Mouse (Mus musculus) cerebellum, adult 2 months (tissue): ENCODE results near the gene Pskh1. TPM values are rescaled to one million over a fixed set of nuclear protein-coding genes. Genes with fewer than 3 reads are reported as not detected.

ENCODE experiments used
- DNase-seq, 2 experiments: peaks; one replicate each; pipeline ENCODE4 v3.0.0; 2021
- H3K27ac ChIP-seq: fragments of 200-500 bp; 2 replicates; pipeline ENCODE4 v1.5.1; 2012; ENCODE audit warnings: low read length, control low read depth, inconsistent platforms; ENCODE audit not compliant: insufficient read depth
- H3K27me3 ChIP-seq: fragments of 200-500 bp; 2 replicates; pipeline ENCODE4 v1.6.1; 2012; ENCODE audit warnings: inconsistent platforms, mild to moderate bottlenecking, low read length, moderate library complexity; ENCODE audit not compliant: control insufficient read depth, insufficient read depth
- H3K4me1 ChIP-seq: fragments of 200-500 bp; 2 replicates; pipeline ENCODE4 v1.6.1; 2011; ENCODE audit warnings: low read length; ENCODE audit not compliant: control insufficient read depth, insufficient read depth
- H3K4me3 ChIP-seq: fragments of 200-500 bp; replicated peaks from 2 replicates; pipeline ENCODE3; 2011; ENCODE audit warnings: mild to moderate bottlenecking, low read depth, low read length, control low read depth; ENCODE audit not compliant: insufficient read depth
- CTCF ChIP-seq: fragments of 200-500 bp; IDR thresholded peaks from 2 replicates; pipeline ENCODE4 v1.5.1; 2011; ENCODE audit warnings: low read depth, mild to moderate bottlenecking, control low read depth, low read length, moderate library complexity, borderline replicate concordance; ENCODE audit not compliant: insufficient read depth
- POLR2A ChIP-seq: fragments of 200-500 bp; IDR thresholded peaks from 2 replicates; pipeline ENCODE4 v1.6.1; 2011; ENCODE audit warnings: low read length, control low read depth, borderline replicate concordance; ENCODE audit not compliant: insufficient read depth
- WGBS: fragments of 180-500 bp; shearing (Covaris S2); methylation state at CpG from one replicate; pipeline ENCODE4 v1.1.7; 2018; 5-methylcytosine and 5-hydroxymethylcytosine counted together
- polyA plus RNA-seq: library from polyadenylated mRNA; depleted of rRNA; stranded (reverse); fragments of >200 nt; gene quantifications from 2 replicates; pipeline ENCODE4 v1.2.3, GENCODE M21; 2012

The Pskh1 gene
- polyA plus RNA-seq, 1 experiment: 13.6 TPM

DNA sequence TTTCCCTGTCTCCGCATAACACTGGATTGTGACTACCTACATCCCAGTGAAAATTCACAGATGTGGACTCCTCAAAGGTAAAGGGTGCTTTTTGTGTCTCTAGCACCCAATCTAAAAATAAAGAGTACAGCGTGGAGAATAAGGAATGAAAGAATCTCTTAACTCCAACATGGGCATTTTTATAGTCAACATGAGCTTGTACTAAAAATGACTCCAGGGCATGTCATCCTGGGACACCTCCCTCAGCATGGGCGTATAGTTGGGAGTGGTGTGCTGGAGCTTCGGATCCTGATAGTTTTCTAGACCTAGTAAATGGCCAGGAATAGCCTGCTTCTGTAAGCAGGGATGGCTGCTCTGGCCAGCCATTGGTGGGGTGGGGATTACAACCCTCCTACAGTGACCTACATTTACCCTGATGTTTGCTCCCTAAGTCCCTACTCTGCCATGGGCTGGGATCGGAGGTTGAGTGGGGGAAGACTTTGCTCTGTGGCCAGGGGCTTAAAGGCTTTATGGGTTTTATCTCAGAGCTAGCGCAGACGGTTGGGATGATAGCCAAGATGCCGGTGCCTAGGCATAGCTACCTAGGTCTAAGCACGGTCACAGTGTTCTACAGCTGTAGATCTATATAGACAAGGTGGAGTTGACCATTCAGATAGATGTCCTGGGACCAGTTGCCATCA is 2.3 kb upstream of the Pskh1 start:
- no peak for TF ChIP-seq POLR2A
- no peak for TF ChIP-seq CTCF
- 78% methylated on average over 9 of the region's 9 CpGs for WGBS
- no peaks in the 10 kb centered on the region for H3K27me3 ChIP-seq

DNA sequence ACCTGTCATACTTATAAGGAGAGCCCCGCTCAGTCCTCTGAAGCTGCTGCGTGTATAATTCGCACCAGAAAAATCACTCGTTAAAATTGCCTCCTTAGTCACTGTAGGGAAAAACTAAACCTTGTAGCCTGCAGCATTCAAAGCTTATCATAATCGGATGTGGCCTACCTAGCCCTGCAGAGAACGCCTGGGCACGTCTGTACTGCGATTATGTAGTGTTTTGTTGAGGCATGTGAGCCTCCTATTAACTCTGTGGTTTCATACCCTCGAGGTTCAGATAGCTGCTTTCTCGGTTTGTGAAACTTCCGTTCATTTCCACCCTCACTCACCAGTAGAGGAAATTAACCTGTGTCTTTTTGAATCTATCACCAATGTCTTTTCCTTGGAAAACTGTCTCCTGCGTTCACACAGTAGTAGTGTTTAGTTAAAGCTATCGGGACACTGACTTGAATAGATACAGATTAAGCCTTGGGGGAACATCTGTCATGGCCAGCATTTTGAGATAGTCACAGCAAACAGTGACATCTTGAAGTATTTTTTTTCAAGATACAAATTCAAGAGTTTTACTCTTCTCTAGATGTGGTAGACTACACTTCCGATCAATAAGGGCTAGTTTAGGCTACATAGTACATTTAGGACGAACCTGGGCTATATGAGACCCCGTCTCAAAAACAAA is 838 bp downstream of the Pskh1 start:
- Histone ChIP-seq H3K4me3 (peak overlapping the region; percentile 66), H3K27ac (peak overlapping the region; percentile 94), H3K4me1 (no peaks in the 10 kb centered on the region), H3K27me3 (no peaks in the 10 kb centered on the region)
- no peak for TF ChIP-seq CTCF
- no peak for TF ChIP-seq POLR2A
- WGBS: 28% methylated on average over 16 of the region's 16 CpGs
- no peak for DNase-seq

More for the DNA sequence above, 2.3 kb upstream of the Pskh1 start:
- Histone ChIP-seq H3K4me1 (no peaks in the 10 kb centered on the region), H3K4me3 (no peak overlapping the region), H3K27ac (no peak overlapping the region)
- DNase-seq: no peak

DNA sequence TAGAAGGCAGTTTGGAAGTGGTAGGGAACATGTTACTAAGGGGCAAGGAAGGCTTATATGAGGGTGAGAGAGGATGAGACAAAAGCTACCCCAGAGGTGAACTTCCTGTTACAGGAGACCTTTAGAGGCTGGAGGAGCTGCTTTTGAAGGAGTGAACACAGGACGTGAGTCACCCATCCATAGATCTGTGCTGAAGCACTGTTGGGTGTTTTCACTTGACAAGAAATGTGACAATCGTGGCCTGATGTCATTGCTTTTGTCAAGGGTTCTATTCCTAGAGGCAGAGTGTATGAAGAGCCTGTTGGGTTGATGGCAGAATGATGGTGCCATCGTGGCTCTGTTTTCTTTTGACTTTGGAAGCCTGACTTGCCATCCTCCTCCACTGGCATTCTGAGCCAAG is 19.1 kb downstream of the Pskh1 start:
- TF ChIP-seq POLR2A: no peak
- no peak for TF ChIP-seq CTCF

DNA sequence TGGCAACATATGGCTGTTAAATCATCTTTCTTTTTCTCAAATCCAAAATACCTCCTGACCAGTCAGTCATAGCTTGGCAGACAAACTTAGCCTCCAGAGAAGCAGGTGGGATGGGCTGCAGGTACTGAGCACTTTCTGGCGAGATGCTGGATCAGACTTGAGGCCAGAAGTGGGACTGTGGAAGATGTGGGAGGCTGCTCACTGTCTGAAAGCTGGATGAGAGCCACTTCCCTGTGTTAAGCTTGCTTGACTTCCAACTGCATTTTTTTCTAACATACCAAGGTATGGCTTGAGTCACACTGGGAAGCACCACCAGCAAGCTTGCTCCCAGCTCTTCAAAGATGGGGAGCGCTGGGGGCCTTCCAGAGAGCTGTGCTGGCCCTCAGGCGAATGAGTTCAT is 24.9 kb downstream of the Pskh1 start:
- WGBS: 68% methylated on average over 3 of the region's 3 CpGs
- no peak for DNase-seq
- H3K27ac ChIP-seq: no peak overlapping the region
- TF ChIP-seq CTCF (no peak), POLR2A (no peak)
- H3K27me3 ChIP-seq: no peaks in the 10 kb centered on the region
- H3K4me1 ChIP-seq: peaks cover 10% of the 10 kb centered on the region
- no peak overlapping the region for H3K4me3 ChIP-seq

More for the DNA sequence above, 19.1 kb downstream of the Pskh1 start:
- no peak overlapping the region for H3K27ac ChIP-seq
- H3K4me1 ChIP-seq: no peaks in the 10 kb centered on the region; the same call in 1 of the 2 replicates
- DNase-seq: no peak
- H3K4me3 ChIP-seq: no peak overlapping the region
- 84% methylated on average over 3 of the region's 3 CpGs for WGBS
- no peaks in the 10 kb centered on the region for H3K27me3 ChIP-seq

DNA sequence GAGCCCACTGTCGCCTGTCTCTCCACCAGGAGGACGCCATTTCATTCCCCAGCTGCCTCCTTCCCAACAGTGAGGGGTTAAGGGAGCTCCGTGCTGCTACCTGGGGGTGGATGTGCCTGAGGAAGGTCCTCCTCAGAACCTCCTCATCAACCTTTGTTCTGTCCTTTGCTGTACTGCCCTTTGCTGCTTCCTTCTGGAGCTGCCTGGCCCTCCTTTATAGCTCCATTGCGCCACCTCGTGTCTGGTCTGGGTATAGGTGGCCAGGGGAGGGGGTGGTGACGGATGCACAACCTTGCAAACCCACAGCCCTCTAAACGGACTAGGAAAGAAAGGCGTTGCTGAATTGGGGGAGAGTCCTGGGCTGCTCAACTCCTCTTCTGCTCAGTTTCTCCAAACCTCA is 30.4 kb downstream of the Pskh1 start:
- WGBS: 17% methylated on average over 8 of the region's 8 CpGs
- Histone ChIP-seq H3K27ac (no peak overlapping the region), H3K4me3 (no peak overlapping the region), H3K4me1 (peaks cover 9% of the 10 kb centered on the region), H3K27me3 (no peaks in the 10 kb centered on the region)
- TF ChIP-seq POLR2A (no peak), CTCF (peak; percentile 98)
- DNase-seq: peak; percentile 75 to 89

DNA sequence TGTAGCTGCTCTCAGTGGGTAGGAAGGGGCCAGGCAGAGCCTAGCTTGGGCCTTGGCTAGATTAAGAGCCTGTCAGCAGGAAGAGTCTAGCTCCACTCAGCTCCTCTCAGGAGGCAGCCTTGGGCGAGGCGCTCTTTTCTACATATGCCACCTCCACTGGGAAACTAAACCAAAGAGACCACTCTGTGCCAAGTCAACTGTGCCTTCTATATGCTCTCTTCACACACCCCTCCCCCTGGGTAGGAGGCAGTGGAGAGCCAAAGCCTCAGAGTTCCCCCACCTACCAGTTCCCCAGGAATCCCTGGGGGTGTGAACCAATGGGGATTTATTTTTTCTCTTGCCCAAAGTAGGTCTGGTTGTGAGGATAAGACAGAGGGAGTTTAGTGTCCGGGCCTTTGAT is 31.0 kb downstream of the Pskh1 start:
- peaks cover 3% of the 10 kb centered on the region for H3K4me1 ChIP-seq
- no peak overlapping the region for H3K27ac ChIP-seq
- TF ChIP-seq POLR2A (no peak), CTCF (no peak)
- H3K27me3 ChIP-seq: no peaks in the 10 kb centered on the region
- no peak for DNase-seq
- 75% methylated on average over 3 of the region's 3 CpGs for whole genome bisulfite sequencing
- no peak overlapping the region for H3K4me3 ChIP-seq

DNA sequence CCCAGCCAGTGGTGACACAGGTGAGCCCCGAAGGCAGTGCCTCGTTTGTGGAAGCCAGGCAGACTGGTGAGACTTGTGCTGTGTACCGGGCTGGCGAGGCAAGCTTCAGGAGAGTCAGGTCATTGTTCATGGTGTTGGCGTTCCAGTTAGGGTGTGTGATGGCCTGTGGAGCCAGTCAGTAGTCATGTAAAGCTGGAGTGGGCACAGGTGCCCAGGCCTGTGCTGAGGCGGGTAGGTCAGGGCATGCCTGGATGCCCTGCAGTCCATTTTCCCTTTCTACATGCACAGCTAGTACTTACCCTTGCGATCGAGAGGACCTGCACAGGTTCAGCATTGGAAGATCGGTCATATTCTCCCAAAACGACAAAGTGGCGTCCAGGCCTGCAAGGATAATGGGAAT is 32.3 kb downstream of the Pskh1 start:
- WGBS: 87% methylated on average over 11 of the region's 11 CpGs
- H3K27me3 ChIP-seq: no peaks in the 10 kb centered on the region
- DNase-seq: no peak
- H3K27ac ChIP-seq: no peak overlapping the region
- H3K4me1 ChIP-seq: peaks cover 3% of the 10 kb centered on the region
- TF ChIP-seq CTCF: peak; percentile 5; the same call in 1 of the 2 replicates
- TF ChIP-seq POLR2A: no peak
- H3K4me3 ChIP-seq: no peak overlapping the region

DNA sequence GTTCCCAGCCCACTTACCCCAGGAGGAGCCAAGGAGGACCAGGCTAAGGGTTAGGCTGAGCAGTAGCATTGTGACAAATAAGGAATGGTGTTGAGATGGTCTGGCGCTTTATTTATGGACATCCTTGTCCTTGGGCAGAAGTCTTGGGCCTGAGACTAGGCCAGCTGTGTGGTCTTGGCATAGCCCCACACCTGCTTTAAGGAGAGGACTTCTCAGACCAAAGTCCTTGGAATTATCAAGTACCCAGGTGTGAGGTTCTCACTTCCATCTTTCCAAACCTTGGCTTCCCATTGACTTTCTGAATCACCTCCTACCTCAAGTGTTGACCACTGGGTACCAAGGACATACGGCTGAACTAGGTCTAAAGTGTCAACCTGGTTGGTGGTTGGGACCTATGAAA is 33.5 kb downstream of the Pskh1 start, which contains the start of gene Ctrl:
Ctrl (minus strand) TSS at position 101 of the 400 bp plus-strand sequence.
- WGBS: 94% methylated on average over 2 of the region's 2 CpGs
- H3K4me1 ChIP-seq: peaks cover 5% of the 10 kb centered on the region
- H3K4me3 ChIP-seq: no peak within 1 kb of the TSS
- H3K27me3 ChIP-seq: no peaks in the 10 kb centered on the region
- no peak within 1 kb of the TSS for H3K27ac ChIP-seq
- TF ChIP-seq CTCF: no peak
- TF ChIP-seq POLR2A: no peak
- no peak for DNase-seq
